Mouse (Mus musculus) liver, postnatal 0 days (tissue): ENCODE data around the gene Ccdc185. TPM values are rescaled to one million over a fixed set of nuclear protein-coding genes. Genes with fewer than 3 reads are reported as not detected.

Source experiments
- ATAC-seq: fragments of 200-750 bp; cut with Nextera tagmentation; 2 replicates; pipeline ENCODE4 v1.8.0; 2017; ENCODE audit warnings: mild to moderate bottlenecking, moderate library complexity
- DNase-seq: peaks from one replicate; pipeline ENCODE4 v3.0.0-alpha.2; 2016
- H3K27ac ChIP-seq: fragments of 300-500 bp; sonication (generic); 2 replicates; pipeline ENCODE4 v1.5.1; 2014; ENCODE audit warnings: antibody characterized with exemption, moderate library complexity, mild to moderate bottlenecking, low read depth
- H3K27me3 ChIP-seq: fragments of 300-500 bp; sonication (generic); 2 replicates; pipeline ENCODE4 v1.6.1; 2014; ENCODE audit warnings: low read length, control low read depth, mixed read lengths; ENCODE audit not compliant: insufficient read depth
- H3K36me3 ChIP-seq: fragments of 300-500 bp; sonication (generic); replicated peaks from 2 replicates; pipeline ENCODE4 v1.6.1; 2014; ENCODE audit warnings: mild to moderate bottlenecking, control low read depth, low read length, moderate library complexity, mixed read lengths; ENCODE audit not compliant: insufficient read depth
- H3K4me1 ChIP-seq: fragments of 300-500 bp; sonication (generic); 2 replicates; pipeline ENCODE4 v1.6.1; 2014; ENCODE audit warnings: antibody characterized with exemption, mild to moderate bottlenecking, control low read depth; ENCODE audit not compliant: insufficient read depth
- H3K4me2 ChIP-seq: fragments of 300-500 bp; sonication (generic); 2 replicates; pipeline ENCODE4 v1.6.1; 2014; ENCODE audit warnings: low read depth, mild to moderate bottlenecking, low read length, moderate library complexity, mixed read lengths
- H3K4me3 ChIP-seq: fragments of 300-500 bp; sonication (generic); 2 replicates; pipeline ENCODE4 v1.5.1; 2014; ENCODE audit warnings: low read depth, low read length
- H3K9ac ChIP-seq: fragments of 300-500 bp; sonication (generic); replicated peaks from 2 replicates; pipeline ENCODE4 v1.6.1; 2014; ENCODE audit warnings: mild to moderate bottlenecking, moderate library complexity
- H3K9me3 ChIP-seq: fragments of 300-500 bp; sonication (generic); 2 replicates; pipeline ENCODE4 v1.6.1; 2016; ENCODE audit warnings: mild to moderate bottlenecking, control low read depth, low read length, mixed read lengths
- CTCF ChIP-seq: sonication (generic); IDR thresholded peaks from 2 replicates; pipeline ENCODE4 v1.5.1; 2016; ENCODE audit warnings: antibody characterized with exemption, low read depth
- EP300 ChIP-seq: IDR thresholded peaks from 2 replicates; pipeline ENCODE4 v1.6.1; 2016; ENCODE audit warnings: antibody characterized with exemption, low read depth, mild to moderate bottlenecking
- WGBS: fragments of 180-500 bp; shearing (Covaris S2); extraction: QIAGEN DNeasy Blood & Tissue Kit; methylation state at CpG from one replicate; pipeline ENCODE4 v1.1.7; 2014; ENCODE audit not compliant: insufficient replicate concordance; 5-methylcytosine and 5-hydroxymethylcytosine counted together
- polyA plus RNA-seq: library from polyadenylated mRNA; unstranded; fragments of >200 nt; fragmentation: Nextera tagmentation; extraction: Ambion mirVana; gene quantifications from 2 replicates; pipeline ENCODE4 v1.2.1, GENCODE M21; 2015

Gene Ccdc185
- polyA plus RNA-seq, 1 experiment from 2014 or later: not detected

DNA sequence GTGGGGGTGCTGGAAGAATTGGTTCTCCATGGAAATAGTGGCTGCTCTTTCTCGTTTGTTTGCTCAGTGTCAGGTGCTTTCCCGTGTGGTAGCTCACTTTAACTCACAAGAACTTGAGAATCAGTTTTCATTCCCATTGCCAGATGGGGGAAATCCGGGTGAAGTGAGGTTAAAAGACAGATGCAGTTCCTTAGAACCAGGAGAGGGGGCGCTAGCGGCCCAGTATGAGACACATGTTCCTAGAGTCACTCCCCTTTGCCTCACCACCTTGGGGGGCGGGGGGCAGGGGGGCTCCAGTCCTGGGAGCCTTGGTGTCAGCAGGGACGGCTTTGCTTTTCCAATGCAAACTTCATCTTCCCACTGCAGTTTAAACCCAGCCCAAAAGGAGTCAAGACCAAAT lies 38.0 kb upstream of the Ccdc185 start:
- no peaks in the 10 kb centered on the region for H3K36me3 ChIP-seq
- no peak for ATAC-seq
- H3K9me3 ChIP-seq: no peaks in the 10 kb centered on the region
- DNase-seq: no peak
- no peaks in the 10 kb centered on the region for H3K27me3 ChIP-seq
- 41% methylated on average over 7 of the region's 7 CpGs for WGBS
- TF ChIP-seq EP300 (no peak), CTCF (peak; percentile 29)
- H3K4me2 ChIP-seq: no peak overlapping the region
- H3K27ac ChIP-seq: no peak overlapping the region
- no peak overlapping the region for H3K4me3 ChIP-seq
- no peak overlapping the region for H3K9ac ChIP-seq
- H3K4me1 ChIP-seq: 0 out of 2 replicates have a peak, but pooled peaks cover 1% of the 10 kb centered on the region

GRCm38 (mm10) chr1:182785504-182785903 lies 36.5 kb upstream of the Ccdc185 start:
- Histone ChIP-seq H3K9me3 (no peaks in the 10 kb centered on the region), H3K27ac (no peak overlapping the region), H3K4me1 (no peaks in the 10 kb centered on the region), H3K4me2 (no peak overlapping the region), H3K9ac (no peak overlapping the region), H3K36me3 (no peaks in the 10 kb centered on the region), H3K27me3 (no peaks in the 10 kb centered on the region), H3K4me3 (no peak overlapping the region)
- no peak for ATAC-seq
- DNase-seq: no peak
- WGBS: 85% methylated on average over 5 of the region's 5 CpGs
- TF ChIP-seq CTCF: no peak
- no peak for TF ChIP-seq EP300

- no peaks in the 10 kb centered on the region for H3K36me3 ChIP-seq
- H3K9me3 ChIP-seq: no peaks in the 10 kb centered on the region
- no peaks in the 10 kb centered on the region for H3K27me3 ChIP-seq
- H3K4me1 ChIP-seq: no peaks in the 10 kb centered on the region
- DNase-seq: no peak
- H3K9ac ChIP-seq: no peak overlapping the region
- no peak overlapping the region for H3K4me2 ChIP-seq
- ATAC-seq: no peak
- TF ChIP-seq CTCF (no peak), EP300 (no peak)
- no peak overlapping the region for H3K4me3 ChIP-seq
- 71% methylated on average over 3 of the region's 3 CpGs for WGBS
- no peak overlapping the region for H3K27ac ChIP-seq
Measured at GRCm38 (mm10) chr1:182784784-182785183, 35.8 kb upstream of the Ccdc185 start.

- DNase-seq (no peak), ATAC-seq (no peak)
- no peak overlapping the region for H3K4me3 ChIP-seq
- H3K36me3 ChIP-seq: no peaks in the 10 kb centered on the region
- no peak overlapping the region for H3K4me2 ChIP-seq
- no peaks in the 10 kb centered on the region for H3K27me3 ChIP-seq
- 83% methylated on average over 7 of the region's 7 CpGs for WGBS
- H3K4me1 ChIP-seq: no peaks in the 10 kb centered on the region
- no peaks in the 10 kb centered on the region for H3K9me3 ChIP-seq
- TF ChIP-seq EP300: no peak
- TF ChIP-seq CTCF: no peak
- no peak overlapping the region for H3K27ac ChIP-seq
- H3K9ac ChIP-seq: no peak overlapping the region
Measured at GRCm38 (mm10) chr1:182783774-182784173, 34.8 kb upstream of the Ccdc185 start.

DNA sequence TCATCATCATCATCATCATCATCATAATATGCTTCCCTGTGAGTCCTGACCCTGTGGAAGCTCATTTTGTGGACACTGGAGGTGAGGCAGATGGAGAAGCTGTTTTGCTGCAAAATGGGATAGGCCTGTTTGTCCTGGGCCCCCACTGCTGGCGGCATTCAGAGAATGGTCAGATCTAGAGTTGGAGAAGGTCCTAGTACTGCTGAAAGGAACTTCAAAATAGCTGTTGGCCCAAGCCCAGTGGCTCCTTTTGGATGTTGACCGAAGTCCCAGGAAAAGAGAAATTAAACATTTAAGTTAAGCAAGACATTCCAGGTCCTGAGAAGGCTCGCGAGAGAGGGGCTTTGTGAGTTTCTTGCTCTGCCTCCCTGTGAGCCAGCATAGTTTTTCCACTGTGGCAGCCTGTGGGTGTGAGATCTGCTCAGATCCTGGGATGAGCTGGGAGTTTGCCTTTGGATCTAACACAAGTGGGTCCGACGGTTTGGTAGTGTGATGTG lies 30.1 kb upstream of the Ccdc185 start:
- H3K36me3 ChIP-seq: no peaks in the 10 kb centered on the region
- no peaks in the 10 kb centered on the region for H3K9me3 ChIP-seq
- WGBS: 75% methylated on average over 6 of the region's 6 CpGs
- no peak overlapping the region for H3K9ac ChIP-seq
- H3K4me3 ChIP-seq: no peak overlapping the region
- DNase-seq (no peak), ATAC-seq (no peak)
- TF ChIP-seq CTCF (no peak), EP300 (no peak)
- H3K4me2 ChIP-seq: no peak overlapping the region
- no peak overlapping the region for H3K27ac ChIP-seq
- no peaks in the 10 kb centered on the region for H3K4me1 ChIP-seq
- H3K27me3 ChIP-seq: no peaks in the 10 kb centered on the region

GRCm38 (mm10) chr1:182778225-182778624 lies 29.2 kb upstream of the Ccdc185 start:
- DNase-seq: no peak
- no peaks in the 10 kb centered on the region for H3K36me3 ChIP-seq
- whole genome bisulfite sequencing: 76% methylated on average over 13 of the region's 13 CpGs
- H3K4me2 ChIP-seq: no peak overlapping the region
- H3K27ac ChIP-seq: no peak overlapping the region
- no peak for ATAC-seq
- H3K9ac ChIP-seq: no peak overlapping the region
- no peaks in the 10 kb centered on the region for H3K4me1 ChIP-seq
- H3K4me3 ChIP-seq: no peak overlapping the region
- H3K9me3 ChIP-seq: no peaks in the 10 kb centered on the region
- TF ChIP-seq EP300 (no peak), CTCF (no peak)
- no peaks in the 10 kb centered on the region for H3K27me3 ChIP-seq
